Mouse (Mus musculus): ENCODE results near the gene Cdyl. TPM values are rescaled to one million over a fixed set of nuclear protein-coding genes. Genes with fewer than 3 reads are reported as not detected.
A peak's percentile ranks its signal among the peaks of the same experiment; 100 is the strongest.

Cdyl gene
- polyA plus RNA-seq, 1 experiment from 2014 or later: 3.4 TPM

DNA sequence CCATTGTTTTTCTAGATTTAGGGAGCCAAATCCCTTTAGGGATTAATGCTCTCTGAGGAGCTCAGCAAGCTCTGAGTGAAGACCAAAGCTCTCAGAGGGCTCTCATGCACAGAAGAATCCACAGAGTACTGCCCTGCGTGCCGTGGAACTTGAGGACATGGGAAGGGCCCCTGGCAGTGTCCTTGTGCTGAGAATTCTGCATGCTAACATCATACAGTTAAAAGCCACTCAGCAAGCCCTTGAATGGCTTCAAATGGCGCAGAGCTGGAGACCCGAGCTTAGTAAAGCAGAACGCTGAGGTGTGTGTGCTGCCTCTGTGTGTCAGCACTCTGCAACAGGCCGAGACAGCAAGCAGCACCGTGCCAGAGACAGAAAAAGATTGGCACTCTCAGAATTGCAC is 183.8 kb downstream of the Cdyl start:
- H3K27me3 ChIP-seq (ENCODE audit: control insufficient read depth, insufficient read depth, low read depth, low read length): no peaks in the 10 kb centered on the region
- H3K9me3 ChIP-seq (replicated peaks; ENCODE audit: control insufficient read depth, low read length, poor library complexity, severe bottlenecking): no peaks in the 10 kb centered on the region
- no peak overlapping the region for H3K9ac ChIP-seq (ENCODE audit: low read depth, low read length)
- no peaks in the 10 kb centered on the region for H3K36me3 ChIP-seq (ENCODE audit: control insufficient read depth, insufficient read depth, low read length)
- no peak overlapping the region for H3K4me3 ChIP-seq (ENCODE audit: low read depth, low read length)
- no peak overlapping the region for H3K27ac ChIP-seq (ENCODE audit: low read length)
- 61% methylated on average over 7 of the region's 7 CpGs for WGBS
- H3K4me1 ChIP-seq (ENCODE audit: control insufficient read depth, insufficient read depth, low read length): 0 out of 2 replicates have a peak, but pooled peaks cover 2% of the 10 kb centered on the region
- no peak overlapping the region for H3K4me2 ChIP-seq (ENCODE audit: low read length)
- ATAC-seq: no peak

DNA sequence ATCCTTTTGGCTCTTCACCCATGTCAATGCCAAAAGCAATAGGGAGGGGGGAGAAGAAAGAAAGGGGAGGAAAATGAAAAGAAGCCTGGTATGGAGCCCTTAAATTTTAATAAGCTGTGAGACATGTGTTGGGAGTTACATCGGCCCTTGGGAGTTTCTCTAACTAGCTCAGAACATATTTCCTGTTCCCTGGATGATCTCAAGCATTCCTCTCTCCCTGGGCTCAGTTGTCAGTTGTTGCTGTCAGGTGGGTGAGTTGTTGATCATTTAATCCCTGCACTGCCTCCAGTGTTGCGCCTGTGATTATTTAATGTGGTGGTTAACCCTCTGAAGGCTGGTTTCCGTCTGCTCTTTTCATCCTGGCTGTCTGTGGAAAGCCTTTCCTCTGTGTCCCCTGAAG is 185.7 kb downstream of the Cdyl start:
- no peak overlapping the region for H3K9ac ChIP-seq (ENCODE audit: low read depth, low read length)
- no peak overlapping the region for H3K4me3 ChIP-seq (ENCODE audit: low read depth, low read length)
- H3K27me3 ChIP-seq (ENCODE audit: control insufficient read depth, insufficient read depth, low read depth, low read length): no peaks in the 10 kb centered on the region
- WGBS: 74% methylated on average over 3 of the region's 3 CpGs
- H3K4me1 ChIP-seq (ENCODE audit: control insufficient read depth, insufficient read depth, low read length): 0 out of 2 replicates have a peak, but pooled peaks cover 2% of the 10 kb centered on the region
- no peak overlapping the region for H3K4me2 ChIP-seq (ENCODE audit: low read length)
- H3K36me3 ChIP-seq (ENCODE audit: control insufficient read depth, insufficient read depth, low read length): no peaks in the 10 kb centered on the region
- no peaks in the 10 kb centered on the region for H3K9me3 ChIP-seq (replicated peaks; ENCODE audit: control insufficient read depth, low read length, poor library complexity, severe bottlenecking)
- 0 out of 2 replicates have a peak, but pooled peaks have one; percentile 43 for ATAC-seq
- H3K27ac ChIP-seq (ENCODE audit: low read length): no peak overlapping the region

DNA sequence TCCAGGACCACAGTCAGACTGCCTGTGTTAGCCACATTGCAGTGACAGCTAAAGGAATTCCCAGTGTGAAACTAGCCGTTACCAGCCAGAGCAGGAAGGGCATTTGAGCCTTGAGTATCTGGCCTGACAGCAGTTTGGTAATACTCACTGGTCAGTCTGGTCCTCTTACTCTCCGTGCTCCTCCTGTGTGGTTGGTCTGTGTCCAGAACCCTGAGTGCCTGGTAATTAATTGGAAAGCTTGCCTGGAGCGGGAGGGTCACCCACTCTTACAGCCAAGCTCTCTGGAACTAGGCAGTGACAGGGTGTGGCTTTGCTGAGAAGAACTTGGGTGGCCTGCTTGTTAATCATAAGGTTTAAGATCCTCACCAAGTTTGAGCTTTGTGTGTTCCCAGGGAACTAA is 189.1 kb downstream of the Cdyl start:
- H3K27ac ChIP-seq (ENCODE audit: low read length): no peak overlapping the region
- no peak overlapping the region for H3K4me3 ChIP-seq (ENCODE audit: low read depth, low read length)
- WGBS: 84% methylated on average over 3 of the region's 3 CpGs
- no peaks in the 10 kb centered on the region for H3K27me3 ChIP-seq (ENCODE audit: control insufficient read depth, insufficient read depth, low read depth, low read length)
- H3K36me3 ChIP-seq (ENCODE audit: control insufficient read depth, insufficient read depth, low read length): no peaks in the 10 kb centered on the region
- H3K4me1 ChIP-seq (ENCODE audit: control insufficient read depth, insufficient read depth, low read length): 0 out of 2 replicates have a peak, but pooled peaks cover 2% of the 10 kb centered on the region
- ATAC-seq: no peak
- no peak overlapping the region for H3K4me2 ChIP-seq (ENCODE audit: low read length)
- no peaks in the 10 kb centered on the region for H3K9me3 ChIP-seq (replicated peaks; ENCODE audit: control insufficient read depth, low read length, poor library complexity, severe bottlenecking)
- no peak overlapping the region for H3K9ac ChIP-seq (ENCODE audit: low read depth, low read length)

DNA sequence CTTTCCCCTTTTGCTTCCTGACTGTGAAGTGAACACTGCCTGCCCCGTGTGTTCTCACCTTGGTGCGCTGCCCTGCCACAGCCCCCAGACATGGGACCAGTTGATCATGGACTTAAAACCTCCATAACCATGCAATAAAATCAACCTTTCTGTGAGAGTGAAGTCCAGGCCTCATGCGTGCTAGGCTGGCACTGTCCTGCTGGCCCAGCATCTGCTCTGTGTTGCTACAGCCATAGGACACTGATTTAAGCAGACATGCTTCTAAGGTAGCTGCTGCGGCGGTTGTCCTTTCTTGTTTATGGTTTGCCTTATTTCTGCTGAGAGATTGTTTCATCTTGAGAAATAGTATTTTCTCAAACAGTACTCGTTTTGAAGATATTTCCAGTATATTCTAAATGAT is 191.9 kb downstream of the Cdyl start:
- H3K4me2 ChIP-seq (ENCODE audit: low read length): no peak overlapping the region
- 96% methylated on average over 6 of the region's 6 CpGs for WGBS
- H3K27me3 ChIP-seq (ENCODE audit: control insufficient read depth, insufficient read depth, low read depth, low read length): no peaks in the 10 kb centered on the region
- no peak overlapping the region for H3K27ac ChIP-seq (ENCODE audit: low read length)
- H3K9ac ChIP-seq (ENCODE audit: low read depth, low read length): no peak overlapping the region
- H3K9me3 ChIP-seq (replicated peaks; ENCODE audit: control insufficient read depth, low read length, poor library complexity, severe bottlenecking): no peaks in the 10 kb centered on the region
- H3K4me3 ChIP-seq (ENCODE audit: low read depth, low read length): no peak overlapping the region
- no peaks in the 10 kb centered on the region for H3K4me1 ChIP-seq (ENCODE audit: control insufficient read depth, insufficient read depth, low read length)
- ATAC-seq: no peak
- no peaks in the 10 kb centered on the region for H3K36me3 ChIP-seq (ENCODE audit: control insufficient read depth, insufficient read depth, low read length)

DNA sequence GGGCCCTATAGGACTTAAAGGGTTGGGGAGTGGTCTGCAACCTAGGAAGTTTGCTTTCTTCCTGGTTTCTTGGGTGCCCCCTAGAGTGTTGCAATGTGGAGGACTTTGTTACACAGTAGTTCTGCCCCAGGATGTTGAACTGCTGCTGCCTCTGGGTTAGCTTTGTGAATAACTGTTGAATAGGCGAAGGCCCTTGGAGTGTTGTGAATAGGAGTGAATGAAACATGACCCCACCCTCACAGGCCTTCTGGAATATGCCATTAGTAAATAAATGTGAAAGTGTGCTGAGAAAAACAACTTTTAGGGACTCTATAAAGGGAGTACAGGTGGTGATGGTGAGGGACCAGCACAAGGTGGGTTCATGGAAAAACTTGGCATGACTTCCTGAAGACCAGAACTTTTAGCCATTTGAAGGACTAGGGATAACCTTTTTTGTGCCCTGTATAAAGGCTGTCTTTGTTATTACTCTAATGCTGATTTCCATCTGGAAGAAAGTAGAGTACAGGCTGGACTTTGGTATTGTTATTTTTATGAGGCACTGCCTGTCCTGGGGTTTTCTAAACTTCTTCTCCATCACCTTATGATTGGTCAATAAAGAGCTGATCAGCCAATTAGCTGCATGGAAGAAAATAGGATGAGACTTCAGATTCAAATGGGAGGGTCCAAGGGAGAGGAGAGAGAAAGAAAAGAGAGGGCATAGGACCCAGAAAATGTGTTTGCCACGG is 193.4 kb downstream of the Cdyl start:
- no peak overlapping the region for H3K4me2 ChIP-seq (ENCODE audit: low read length)
- ATAC-seq: no peak
- WGBS: 83% methylated on average over 2 of the region's 2 CpGs
- H3K9me3 ChIP-seq (replicated peaks; ENCODE audit: control insufficient read depth, low read length, poor library complexity, severe bottlenecking): no peaks in the 10 kb centered on the region
- H3K36me3 ChIP-seq (ENCODE audit: control insufficient read depth, insufficient read depth, low read length): no peaks in the 10 kb centered on the region
- no peaks in the 10 kb centered on the region for H3K27me3 ChIP-seq (ENCODE audit: control insufficient read depth, insufficient read depth, low read depth, low read length)
- H3K4me3 ChIP-seq (ENCODE audit: low read depth, low read length): no peak overlapping the region
- no peak overlapping the region for H3K9ac ChIP-seq (ENCODE audit: low read depth, low read length)
- no peak overlapping the region for H3K27ac ChIP-seq (ENCODE audit: low read length)
- no peaks in the 10 kb centered on the region for H3K4me1 ChIP-seq (ENCODE audit: control insufficient read depth, insufficient read depth, low read length)

DNA sequence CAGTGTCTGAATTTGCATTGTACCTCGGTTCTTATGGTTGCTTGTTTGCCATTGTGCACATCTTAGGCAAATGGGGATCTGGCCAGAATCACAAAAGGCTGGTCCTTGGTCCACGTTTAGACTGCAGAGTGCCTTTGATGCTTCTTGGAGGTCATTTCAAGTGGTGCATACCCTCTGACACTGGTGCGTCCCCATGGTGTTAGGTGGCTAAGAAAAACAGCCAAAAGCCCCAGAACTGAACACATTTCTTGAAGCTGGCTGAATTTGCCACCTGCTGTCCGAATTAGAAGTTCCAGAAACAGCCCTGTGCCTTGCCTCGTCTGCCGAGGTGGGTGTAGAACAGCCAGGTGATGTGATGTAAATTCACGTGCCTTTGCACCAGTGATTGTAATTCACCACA is 197.9 kb downstream of the Cdyl start:
- H3K27me3 ChIP-seq (ENCODE audit: control insufficient read depth, insufficient read depth, low read depth, low read length): no peaks in the 10 kb centered on the region
- no peak overlapping the region for H3K4me3 ChIP-seq (ENCODE audit: low read depth, low read length)
- no peaks in the 10 kb centered on the region for H3K36me3 ChIP-seq (ENCODE audit: control insufficient read depth, insufficient read depth, low read length)
- no peak overlapping the region for H3K9ac ChIP-seq (ENCODE audit: low read depth, low read length)
- H3K9me3 ChIP-seq (replicated peaks; ENCODE audit: control insufficient read depth, low read length, poor library complexity, severe bottlenecking): no peaks in the 10 kb centered on the region
- WGBS: 71% methylated on average over 7 of the region's 7 CpGs
- no peaks in the 10 kb centered on the region for H3K4me1 ChIP-seq (ENCODE audit: control insufficient read depth, insufficient read depth, low read length)
- H3K27ac ChIP-seq (ENCODE audit: low read length): no peak overlapping the region
- H3K4me2 ChIP-seq (ENCODE audit: low read length): no peak overlapping the region
- no peak for ATAC-seq

DNA sequence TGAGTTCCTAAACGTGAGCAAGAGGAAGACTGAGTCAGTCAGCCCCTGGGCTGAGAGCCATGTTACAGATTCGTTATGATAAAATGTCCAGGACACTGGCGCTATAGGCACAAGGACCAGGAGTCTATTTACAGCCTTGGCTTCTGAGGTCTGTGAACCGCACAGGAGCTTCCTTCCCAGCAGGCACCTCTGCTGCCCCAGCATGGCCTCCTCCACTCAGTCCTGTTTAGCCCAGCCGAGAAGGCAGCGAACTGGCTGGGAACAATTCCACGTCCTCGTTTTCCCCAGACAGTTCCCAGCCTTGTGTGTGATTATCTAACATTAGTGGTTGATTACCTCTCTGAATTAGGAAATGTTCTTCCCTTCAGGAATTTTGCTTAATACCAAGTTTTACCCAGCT is 201.3 kb downstream of the Cdyl start:
- Histone ChIP-seq H3K9me3 (replicated peaks; ENCODE audit: control insufficient read depth, low read length, poor library complexity, severe bottlenecking) (no peaks in the 10 kb centered on the region), H3K9ac (ENCODE audit: low read depth, low read length) (no peak overlapping the region), H3K4me1 (ENCODE audit: control insufficient read depth, insufficient read depth, low read length) (no peaks in the 10 kb centered on the region), H3K27me3 (ENCODE audit: control insufficient read depth, insufficient read depth, low read depth, low read length) (no peaks in the 10 kb centered on the region), H3K36me3 (ENCODE audit: control insufficient read depth, insufficient read depth, low read length) (no peaks in the 10 kb centered on the region), H3K4me2 (ENCODE audit: low read length) (no peak overlapping the region), H3K4me3 (ENCODE audit: low read depth, low read length) (no peak overlapping the region), H3K27ac (ENCODE audit: low read length) (no peak overlapping the region)
- 81% methylated on average over 8 of the region's 8 CpGs for WGBS
- no peak for ATAC-seq

DNA sequence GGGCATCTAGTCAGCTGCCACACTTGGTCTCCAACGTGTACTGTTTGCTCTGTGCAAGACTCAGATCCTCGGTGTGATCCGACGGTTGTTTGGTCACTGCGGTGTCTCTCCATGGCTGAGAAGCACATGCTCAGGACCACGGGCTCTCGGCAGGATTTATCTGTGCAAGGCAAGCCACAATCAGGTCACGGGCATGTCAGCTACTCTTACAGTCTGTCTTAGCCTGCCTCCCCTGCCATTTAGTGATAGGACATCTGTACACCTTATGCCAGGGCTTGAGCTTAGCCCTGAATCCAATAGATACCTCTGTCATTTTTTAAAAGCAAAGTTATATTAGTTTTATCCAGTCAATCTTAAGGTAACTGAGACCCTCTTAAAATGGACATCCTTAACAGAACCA is 211.0 kb downstream of the Cdyl start:
- no peaks in the 10 kb centered on the region for H3K27me3 ChIP-seq (ENCODE audit: control insufficient read depth, insufficient read depth, low read depth, low read length)
- H3K4me1 ChIP-seq (ENCODE audit: control insufficient read depth, insufficient read depth, low read length): no peaks in the 10 kb centered on the region
- no peak overlapping the region for H3K4me3 ChIP-seq (ENCODE audit: low read depth, low read length)
- no peak overlapping the region for H3K9ac ChIP-seq (ENCODE audit: low read depth, low read length)
- H3K9me3 ChIP-seq (replicated peaks; ENCODE audit: control insufficient read depth, low read length, poor library complexity, severe bottlenecking): no peaks in the 10 kb centered on the region
- H3K36me3 ChIP-seq (ENCODE audit: control insufficient read depth, insufficient read depth, low read length): no peaks in the 10 kb centered on the region
- no peak overlapping the region for H3K4me2 ChIP-seq (ENCODE audit: low read length)
- no peak for ATAC-seq
- no peak overlapping the region for H3K27ac ChIP-seq (ENCODE audit: low read length)
- 95% methylated on average over 8 of the region's 8 CpGs for WGBS

DNA sequence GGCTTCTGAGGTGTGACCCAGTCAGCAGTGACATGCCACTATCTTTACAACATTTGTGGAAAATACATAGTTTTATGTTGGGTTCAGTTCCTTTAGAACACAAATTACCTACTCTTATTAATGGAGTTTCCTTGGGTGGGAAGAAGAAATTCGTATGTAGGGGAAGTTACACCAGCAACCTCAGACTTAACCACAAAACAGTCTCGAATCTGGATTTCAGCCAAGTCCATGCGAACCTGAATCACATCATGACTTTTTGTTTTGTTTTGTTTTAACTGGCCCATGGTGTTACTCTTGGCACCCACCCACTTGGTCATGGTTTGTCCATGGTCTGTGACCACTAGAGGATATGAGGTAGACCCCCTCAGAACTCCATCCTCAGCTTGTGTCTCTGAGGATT is 211.5 kb downstream of the Cdyl start:
- Histone ChIP-seq H3K9ac (ENCODE audit: low read depth, low read length) (no peak overlapping the region), H3K27ac (ENCODE audit: low read length) (no peak overlapping the region), H3K4me2 (ENCODE audit: low read length) (no peak overlapping the region), H3K4me3 (ENCODE audit: low read depth, low read length) (no peak overlapping the region), H3K27me3 (ENCODE audit: control insufficient read depth, insufficient read depth, low read depth, low read length) (no peaks in the 10 kb centered on the region), H3K36me3 (ENCODE audit: control insufficient read depth, insufficient read depth, low read length) (no peaks in the 10 kb centered on the region), H3K9me3 (replicated peaks; ENCODE audit: control insufficient read depth, low read length, poor library complexity, severe bottlenecking) (no peaks in the 10 kb centered on the region), H3K4me1 (ENCODE audit: control insufficient read depth, insufficient read depth, low read length) (no peaks in the 10 kb centered on the region)
- WGBS: 86% methylated on average over 3 of the region's 3 CpGs
- ATAC-seq: no peak

Measured in midbrain, embryonic 16.5 days (tissue).